Mouse (Mus musculus) MEL (cell line): ENCODE data around the gene Dhx29. TPM values are rescaled to one million over a fixed set of nuclear protein-coding genes. Genes with fewer than 3 reads are reported as not detected.

Source experiments
- DNase-seq: peaks from one replicate; pipeline ENCODE4 v3.0.0; 2011; ENCODE audit warnings: low read depth, low spot score
- H3K27ac ChIP-seq: 2 replicates; pipeline ENCODE4 v1.5.1; 2012; ENCODE audit warnings: low read depth, mild to moderate bottlenecking, control low read depth, low read length, moderate library complexity; ENCODE audit not compliant: control insufficient read depth
- H3K27me3 ChIP-seq, 2 experiments: fragments of 150-350 bp in 1 of 2; sonication (generic) in 1 of 2; 2 replicates each; pipeline ENCODE4 v1.6.1; 2012; ENCODE audit warnings: low read length in 2 of 2, mild to moderate bottlenecking in 2 of 2, improper control_type of control experiment in 1 of 2, moderate library complexity in 1 of 2; ENCODE audit not compliant: insufficient read depth in 2 of 2, control insufficient read depth in 1 of 2
- H3K36me3 ChIP-seq, 2 experiments: 2 replicates each; pipeline ENCODE4 v1.6.1; 2012 to 2014; ENCODE audit warnings: low read length in 2 of 2, improper control_type of control experiment in 1 of 2, inconsistent platforms in 1 of 2, mild to moderate bottlenecking in 1 of 2; ENCODE audit not compliant: insufficient read depth in 2 of 2, control insufficient read depth in 1 of 2
- H3K4me1 ChIP-seq, 2 experiments: fragments of 150-350 bp in 1 of 2; sonication (generic) in 1 of 2; 2 replicates each; pipeline ENCODE4 v1.6.1; 2012; ENCODE audit warnings: low read length in 2 of 2, improper control_type of control experiment in 1 of 2, mild to moderate bottlenecking in 1 of 2; ENCODE audit not compliant: insufficient read depth in 2 of 2, control insufficient read depth in 1 of 2
- H3K4me3 ChIP-seq, 2 experiments: fragments of 150-350 bp in 1 of 2; sonication (generic) in 1 of 2; 2 replicates each; pipeline ENCODE4 v1.5.1; 2012; ENCODE audit warnings: low read depth in 2 of 2, low read length in 2 of 2, mild to moderate bottlenecking in 2 of 2, moderate library complexity in 2 of 2, control low read depth in 1 of 2, improper control_type of control experiment in 1 of 2; ENCODE audit not compliant: control insufficient read depth in 1 of 2, insufficient read depth in 1 of 2
- H3K79me2 ChIP-seq: 2 replicates; pipeline ENCODE4 v1.6.1; 2012; ENCODE audit warnings: mild to moderate bottlenecking, low read length, moderate library complexity; ENCODE audit not compliant: control insufficient read depth, poor library complexity, insufficient read depth
- H3K9ac ChIP-seq: 2 replicates; pipeline ENCODE4 v1.6.1; 2012; ENCODE audit warnings: low read depth, mild to moderate bottlenecking, control low read depth, low read length, moderate library complexity; ENCODE audit not compliant: control insufficient read depth, poor library complexity, severe bottlenecking
- H3K9me3 ChIP-seq: fragments of 150-350 bp; sonication (generic); replicated peaks from 2 replicates; pipeline ENCODE4 v1.6.1; 2012; ENCODE audit warnings: mild to moderate bottlenecking, low read length, improper control_type of control experiment, moderate library complexity; ENCODE audit not compliant: insufficient read depth
- BHLHE40 ChIP-seq: IDR thresholded peaks from 2 replicates; pipeline ENCODE4 v1.6.1; 2012; ENCODE audit warnings: low read depth, mild to moderate bottlenecking, inconsistent platforms, low read length, improper control_type of control experiment, borderline replicate concordance
- CHD1 ChIP-seq: IDR thresholded peaks from 2 replicates; pipeline ENCODE4 v1.6.1; 2012; ENCODE audit warnings: low read depth, mild to moderate bottlenecking, inconsistent platforms, low read length, improper control_type of control experiment
- CHD2 ChIP-seq: IDR thresholded peaks from 2 replicates; pipeline ENCODE4 v1.6.1; 2011; ENCODE audit warnings: low read length, improper control_type of control experiment
- CTCF ChIP-seq, 3 experiments: IDR thresholded peaks in 2 of 3; conservative IDR thresholded peaks in 1 of 3; 2 replicates each; pipeline ENCODE4 v1.5.1; 2011 to 2012; ENCODE audit warnings: low read length in 3 of 3, low read depth in 2 of 3, mild to moderate bottlenecking in 2 of 3, improper control_type of control experiment in 1 of 3, inconsistent platforms in 1 of 3, mixed read lengths in 1 of 3, moderate library complexity in 1 of 3; ENCODE audit not compliant: control insufficient read depth in 1 of 3, insufficient read depth in 1 of 3, poor library complexity in 1 of 3, severe bottlenecking in 1 of 3
- E2F4 ChIP-seq: IDR thresholded peaks from 2 replicates; pipeline ENCODE4 v1.6.1; 2011; ENCODE audit warnings: low read depth, low read length, improper control_type of control experiment, borderline replicate concordance
- ELF1 ChIP-seq: IDR thresholded peaks from 2 replicates; pipeline ENCODE4 v1.6.1; 2014; ENCODE audit warnings: low read depth, mild to moderate bottlenecking, inconsistent platforms, low read length, improper control_type of control experiment, moderate library complexity
- EP300 ChIP-seq, 2 experiments: IDR thresholded peaks; 2 replicates each; pipeline ENCODE4 v1.6.1; 2011; ENCODE audit warnings: improper control_type of control experiment in 2 of 2, low read length in 2 of 2, low read depth in 1 of 2, mild to moderate bottlenecking in 1 of 2
- ETS1 ChIP-seq: IDR thresholded peaks from 2 replicates; pipeline ENCODE4 v1.6.1; 2012; ENCODE audit warnings: low read depth, mild to moderate bottlenecking, inconsistent platforms, low read length, improper control_type of control experiment, moderate library complexity
- GABPA ChIP-seq: IDR thresholded peaks from 2 replicates; pipeline ENCODE4 v1.6.1; 2012; ENCODE audit warnings: low read depth, mild to moderate bottlenecking, inconsistent platforms, low read length, improper control_type of control experiment, moderate library complexity
- GATA1 ChIP-seq: IDR thresholded peaks from 2 replicates; pipeline ENCODE4 v1.6.1; 2011; ENCODE audit warnings: low read depth, low read length, improper control_type of control experiment
- JUND ChIP-seq: IDR thresholded peaks from 2 replicates; pipeline ENCODE4 v1.6.1; 2011; ENCODE audit warnings: low read depth, mild to moderate bottlenecking, improper control_type of control experiment, low read length
- KAT2A ChIP-seq: conservative IDR thresholded peaks from 2 replicates; pipeline ENCODE4 v1.6.1; 2012; ENCODE audit warnings: low read depth, low read length, improper control_type of control experiment, inconsistent platforms
- MAX ChIP-seq: IDR thresholded peaks from 2 replicates; pipeline ENCODE4 v1.6.1; 2011; ENCODE audit warnings: low read length, improper control_type of control experiment
- MAZ ChIP-seq: IDR thresholded peaks from 2 replicates; pipeline ENCODE4 v1.6.1; 2012; ENCODE audit warnings: low read depth, mild to moderate bottlenecking, inconsistent platforms, low read length, improper control_type of control experiment
- MEF2A ChIP-seq: IDR thresholded peaks from 2 replicates; pipeline ENCODE4 v1.6.1; 2014; ENCODE audit warnings: low read depth, mild to moderate bottlenecking, inconsistent platforms, low read length, improper control_type of control experiment; ENCODE audit not compliant: poor library complexity, insufficient replicate concordance, severe bottlenecking; ENCODE audit errors: extremely low read depth
- MXI1 ChIP-seq: IDR thresholded peaks from 2 replicates; pipeline ENCODE4 v1.6.1; 2011; ENCODE audit warnings: mild to moderate bottlenecking, low read depth, low read length, improper control_type of control experiment
- MYB ChIP-seq: IDR thresholded peaks from 2 replicates; pipeline ENCODE4 v1.6.1; 2011; ENCODE audit warnings: mild to moderate bottlenecking, low read depth, low read length, improper control_type of control experiment
- MYC ChIP-seq: IDR thresholded peaks from 2 replicates; pipeline ENCODE4 v1.6.1; 2011; ENCODE audit warnings: low read depth, mild to moderate bottlenecking, low read length, improper control_type of control experiment, moderate library complexity
- NELFE ChIP-seq: IDR thresholded peaks from 2 replicates; pipeline ENCODE4 v1.6.1; 2011; ENCODE audit warnings: low read depth, low read length, improper control_type of control experiment
- NRF1 ChIP-seq: IDR thresholded peaks from 2 replicates; pipeline ENCODE4 v1.6.1; 2014; ENCODE audit warnings: low read depth, mild to moderate bottlenecking, inconsistent platforms, low read length, improper control_type of control experiment, moderate library complexity; ENCODE audit not compliant: poor library complexity, insufficient read depth, severe bottlenecking
- POLR2A ChIP-seq, 2 experiments: IDR thresholded peaks; 2 replicates each; pipeline ENCODE4 v1.6.1; 2011 to 2012; ENCODE audit warnings: low read length in 2 of 2, mild to moderate bottlenecking in 2 of 2, control low read depth in 1 of 2, improper control_type of control experiment in 1 of 2, low read depth in 1 of 2, moderate library complexity in 1 of 2; ENCODE audit not compliant: control insufficient read depth in 1 of 2, insufficient read depth in 1 of 2, poor library complexity in 1 of 2
- POLR2AphosphoS2 ChIP-seq: IDR thresholded peaks from 2 replicates; pipeline ENCODE4 v1.6.1; 2011; ENCODE audit warnings: low read length, improper control_type of control experiment
- POLR2AphosphoS5 ChIP-seq: IDR thresholded peaks from 2 replicates; pipeline ENCODE4 v1.6.1; 2012; ENCODE audit warnings: low read depth, borderline replicate concordance, mild to moderate bottlenecking, inconsistent platforms, low read length, moderate library complexity, mixed read lengths
- RAD21 ChIP-seq: IDR thresholded peaks from 2 replicates; pipeline ENCODE4 v1.6.1; 2011; ENCODE audit warnings: mild to moderate bottlenecking, low read depth, low read length, improper control_type of control experiment
- RCOR1 ChIP-seq: IDR thresholded peaks from 2 replicates; pipeline ENCODE4 v1.6.1; 2012; ENCODE audit warnings: low read depth, mild to moderate bottlenecking, inconsistent platforms, low read length, improper control_type of control experiment
- SIN3A ChIP-seq: IDR thresholded peaks from 2 replicates; pipeline ENCODE4 v1.6.1; 2012; ENCODE audit warnings: low read length, improper control_type of control experiment, inconsistent platforms
- SMC3 ChIP-seq: IDR thresholded peaks from 2 replicates; pipeline ENCODE4 v1.6.1; 2011; ENCODE audit warnings: low read depth, low read length, improper control_type of control experiment
- TAL1 ChIP-seq: IDR thresholded peaks from 2 replicates; pipeline ENCODE4 v1.6.1; 2012; ENCODE audit warnings: mild to moderate bottlenecking, inconsistent platforms, low read length, moderate library complexity, mixed read lengths
- TBP ChIP-seq: IDR thresholded peaks from 2 replicates; pipeline ENCODE4 v1.8.0; 2011; ENCODE audit warnings: low read depth, low read length, improper control_type of control experiment
- TCF12 ChIP-seq: IDR thresholded peaks from 2 replicates; pipeline ENCODE4 v1.6.1; 2014; ENCODE audit warnings: low read depth, mild to moderate bottlenecking, inconsistent platforms, low read length, improper control_type of control experiment, moderate library complexity
- UBTF ChIP-seq: IDR thresholded peaks from 2 replicates; pipeline ENCODE4 v1.6.1; 2012; ENCODE audit warnings: low read depth, mild to moderate bottlenecking, inconsistent platforms, low read length, improper control_type of control experiment, moderate library complexity, borderline replicate concordance; ENCODE audit not compliant: insufficient read depth
- USF1 ChIP-seq: IDR thresholded peaks from 2 replicates; pipeline ENCODE4 v1.6.1; 2014; ENCODE audit warnings: low read depth, mild to moderate bottlenecking, inconsistent platforms, low read length, improper control_type of control experiment, moderate library complexity
- ZC3H11A ChIP-seq: IDR thresholded peaks from 2 replicates; pipeline ENCODE4 v1.6.1; 2012; ENCODE audit warnings: low read depth, mild to moderate bottlenecking, inconsistent platforms, low read length, improper control_type of control experiment
- ZKSCAN1 ChIP-seq: IDR thresholded peaks from 2 replicates; pipeline ENCODE4 v1.6.1; 2012; ENCODE audit warnings: low read depth, mild to moderate bottlenecking, inconsistent platforms, low read length, improper control_type of control experiment, moderate library complexity
- polyA plus RNA-seq, 2 experiments: library from polyadenylated mRNA; stranded (reverse) in 1 of 2; unstranded in 1 of 2; fragments of >175 nt in 1 of 2; fragments of >200 nt in 1 of 2; gene quantifications; 2 replicates each; pipeline versions ENCODE4 v1.2.1 to v1.2.4; 2012; ENCODE audit warnings: low replicate concordance in 2 of 2, low read depth in 1 of 2; ENCODE audit not compliant: insufficient read length in 2 of 2, insufficient read depth in 1 of 2, missing spikeins in 1 of 2
- total RNA-seq: library from RNA; depleted of rRNA; stranded (reverse); fragments of 300-350 nt; gene quantifications from 2 replicates; pipeline ENCODE4 v1.2.3, GENCODE M21; 2012

The Dhx29 gene
- total and polyA plus RNA-seq, 3 experiments, result 25.3 to 41.2 (median 26.7) TPM

DNA sequence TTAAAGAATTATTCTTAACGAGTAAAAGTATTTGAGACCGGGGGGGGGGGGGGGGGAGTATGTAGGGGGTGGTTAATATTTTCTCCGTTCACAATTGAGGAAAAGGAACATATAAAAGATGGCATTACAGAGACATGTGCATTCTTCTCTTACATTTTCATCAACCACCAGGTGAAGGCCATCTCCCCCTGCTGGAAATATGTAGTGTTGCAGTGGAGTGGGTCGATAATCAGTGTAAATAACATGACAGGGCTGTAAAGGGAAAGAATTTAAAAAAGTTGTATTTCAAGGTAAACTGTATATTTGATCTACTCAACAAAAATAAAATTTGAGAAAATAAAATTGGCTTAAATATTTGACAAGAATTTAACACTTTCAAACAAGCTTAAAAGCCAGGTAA lies 17.6 kb upstream of the Dhx29 start:
- H3K36me3 ChIP-seq, result peaks cover 0 to 46% of the 10 kb centered on the region in 2 experiments; a peak in 2 of 4 replicates
- no peaks in the 10 kb centered on the region; the same call in 1 of the 2 replicates for H3K79me2 ChIP-seq
- H3K27ac ChIP-seq, result no peak overlapping the region
- peak; percentile 69 for DNase-seq
- H3K9ac ChIP-seq, result no peak overlapping the region
- no peaks in the 10 kb centered on the region for H3K27me3 ChIP-seq
- TF ChIP-seq GABPA (no peak), BHLHE40 (no peak), ZKSCAN1 (no peak), EP300 (IDR thresholded peaks at IDR 0.05; ENCODE audit: low read depth in 1 of 2, low read length in 2 of 2) (no peak), KAT2A (no peak), MXI1 (no peak), MEF2A (no peak), USF1 (no peak), POLR2AphosphoS2 (no peak), MAX (no peak), E2F4 (no peak), GATA1 (no peak), RCOR1 (no peak), CHD1 (no peak), POLR2AphosphoS5 (no peak), MYC (no peak), TBP (no peak), NRF1 (no peak), SMC3 (peak; percentile 80), SIN3A (no peak), TCF12 (no peak), CTCF (IDR thresholded peaks at IDR 0.05 in 2 of 3, conservative IDR thresholded peaks at IDR 0.05 in 1 of 3; ENCODE audit: control insufficient read depth in 1 of 3, insufficient read depth in 1 of 3, low read depth in 2 of 3, low read length in 3 of 3, poor library complexity in 1 of 3, severe bottlenecking in 1 of 3) (peak; percentile 38 to 77 (median 70)), CHD2 (no peak), TAL1 (no peak), UBTF (no peak), MYB (no peak), NELFE (no peak), RAD21 (peak; percentile 49), MAZ (no peak), ETS1 (no peak), ELF1 (no peak), JUND (no peak), POLR2A (IDR thresholded peaks at IDR 0.05; ENCODE audit: control insufficient read depth in 1 of 2, insufficient read depth in 1 of 2, low read depth in 1 of 2, low read length in 2 of 2, poor library complexity in 1 of 2) (no peak), ZC3H11A (peak; percentile 37; the same call in 1 of the 2 replicates)
- H3K4me1 ChIP-seq, result no peaks in the 10 kb centered on the region
- H3K9me3 ChIP-seq, result no peaks in the 10 kb centered on the region
- no peak overlapping the region for H3K4me3 ChIP-seq
